Mouse (Mus musculus) liver, embryonic 12.5 days (tissue): ENCODE measurements at regions not wholly inside any gene's neighbourhood (a gene's known extent, or its start where the extent isn't known, plus 50 kb on each side); places are given as distances from the start of the nearest gene placed in this dataset.

Experiments
- ATAC-seq: fragments of 200-750 bp; cut with Nextera tagmentation; 2 replicates; pipeline ENCODE4 v1.8.0; 2017; ENCODE audit warnings: moderate number of reproducible peaks, mild to moderate bottlenecking, moderate library complexity
- H3K27ac ChIP-seq: fragments of 300-500 bp; sonication (generic); 2 replicates; pipeline ENCODE4 v1.5.1; 2016; ENCODE audit warnings: mild to moderate bottlenecking
- H3K27me3 ChIP-seq: fragments of 300-500 bp; sonication (generic); replicated peaks from 2 replicates; pipeline ENCODE4 v1.6.1; 2016; ENCODE audit warnings: mild to moderate bottlenecking, moderate library complexity
- H3K36me3 ChIP-seq: fragments of 300-500 bp; sonication (generic); 2 replicates; pipeline ENCODE4 v1.6.1; 2016; ENCODE audit warnings: mild to moderate bottlenecking, moderate library complexity
- H3K4me1 ChIP-seq: fragments of 300-500 bp; sonication (generic); 2 replicates; pipeline ENCODE4 v1.6.1; 2016
- H3K4me2 ChIP-seq: fragments of 300-500 bp; sonication (generic); 2 replicates; pipeline ENCODE4 v1.6.1; 2016; ENCODE audit warnings: mild to moderate bottlenecking, moderate library complexity
- H3K4me3 ChIP-seq: fragments of 300-500 bp; sonication (generic); 2 replicates; pipeline ENCODE4 v1.5.1; 2016; ENCODE audit warnings: mild to moderate bottlenecking, moderate library complexity
- H3K9ac ChIP-seq: fragments of 300-500 bp; sonication (generic); 2 replicates; pipeline ENCODE4 v1.6.1; 2016; ENCODE audit warnings: mild to moderate bottlenecking, moderate library complexity
- H3K9me3 ChIP-seq: fragments of 300-500 bp; sonication (generic); replicated peaks from 2 replicates; pipeline ENCODE4 v1.6.1; 2016; ENCODE audit warnings: mild to moderate bottlenecking, moderate library complexity
- WGBS: fragments of 180-500 bp; shearing (Covaris S2); methylation state at CpG from one replicate; pipeline ENCODE4 v1.1.7; 2016; ENCODE audit not compliant: insufficient replicate concordance; 5-methylcytosine and 5-hydroxymethylcytosine counted together

GRCm38 (mm10) chr6:140297969-140298554, 125.8 kb upstream of the Plekha5 start:
- 65% methylated on average over 14 of the region's 14 CpGs for WGBS
- H3K27ac ChIP-seq = no peak overlapping the region
- no peak for ATAC-seq

DNA sequence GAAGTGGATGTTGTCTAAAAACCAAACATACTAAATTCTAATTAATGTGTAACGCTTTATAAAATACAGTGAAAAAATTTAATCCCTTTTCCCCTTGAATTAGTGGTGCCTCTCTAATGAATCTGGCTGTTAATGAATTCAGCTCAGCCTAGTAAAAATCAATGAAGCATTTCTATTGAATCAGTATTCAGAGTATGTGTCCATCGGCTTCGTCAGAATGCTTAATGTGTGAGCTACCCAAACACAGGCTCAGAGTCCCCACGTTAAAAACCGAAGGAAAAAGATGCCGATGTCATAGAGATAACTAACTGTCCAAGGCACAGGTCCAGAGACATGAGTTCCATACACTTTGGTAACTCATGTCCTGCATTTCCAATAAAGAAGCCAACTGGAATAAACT, 126.3 kb upstream of the Plekha5 start:
- Histone ChIP-seq H3K4me1 (no peaks in the 10 kb centered on the region), H3K27me3 (no peaks in the 10 kb centered on the region), H3K9me3 (0 out of 2 replicates have a peak, but pooled peaks cover 5% of the 10 kb centered on the region), H3K4me2 (no peak overlapping the region), H3K27ac (no peak overlapping the region), H3K36me3 (no peaks in the 10 kb centered on the region), H3K9ac (no peak overlapping the region), H3K4me3 (no peak overlapping the region)
- 76% methylated on average over 6 of the region's 6 CpGs for WGBS
- no peak for ATAC-seq

More at GRCm38 (mm10) chr6:140297969-140298554, 125.8 kb upstream of the Plekha5 start:
- Histone ChIP-seq H3K4me2 (no peak overlapping the region), H3K4me1 (no peaks in the 10 kb centered on the region), H3K27me3 (no peaks in the 10 kb centered on the region), H3K4me3 (no peak overlapping the region), H3K9ac (no peak overlapping the region), H3K36me3 (no peaks in the 10 kb centered on the region), H3K9me3 (0 out of 2 replicates have a peak, but pooled peaks cover 5% of the 10 kb centered on the region)

GRCm38 (mm10) chr6:140290109-140290508, 133.7 kb upstream of the Plekha5 start:
- whole genome bisulfite sequencing = 50% methylated on average over 12 of the region's 13 CpGs
- Histone ChIP-seq H3K27ac (no peak overlapping the region), H3K36me3 (no peaks in the 10 kb centered on the region), H3K4me3 (no peak overlapping the region), H3K9me3 (no peaks in the 10 kb centered on the region), H3K27me3 (no peaks in the 10 kb centered on the region), H3K9ac (no peak overlapping the region), H3K4me2 (no peak overlapping the region), H3K4me1 (no peaks in the 10 kb centered on the region)
- no peak for ATAC-seq

- WGBS = 54% methylated on average over 8 of the region's 8 CpGs
Measured at GRCm38 (mm10) chr6:140288799-140289198, 135.1 kb upstream of the Plekha5 start.

DNA sequence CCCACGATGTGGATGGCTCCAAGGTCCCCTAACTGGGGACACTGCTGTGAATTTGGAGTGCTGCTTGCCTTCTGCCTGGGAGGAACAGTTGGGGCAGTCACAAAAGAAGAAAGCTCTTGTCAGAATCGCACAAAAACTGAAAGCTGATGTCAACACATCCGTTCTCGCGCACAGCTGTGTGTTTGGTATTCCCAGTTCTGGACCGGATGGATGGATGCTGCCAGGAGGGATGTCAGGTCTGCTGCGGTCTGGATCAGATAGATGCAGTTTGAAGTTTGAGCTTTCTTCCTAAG, 141.6 kb upstream of the Plekha5 start:
- 64% methylated on average over 7 of the region's 7 CpGs for WGBS
- no peak overlapping the region for H3K27ac ChIP-seq
- ATAC-seq = no peak

More at GRCm38 (mm10) chr6:140288799-140289198, 135.1 kb upstream of the Plekha5 start:
- no peak overlapping the region for H3K4me2 ChIP-seq
- H3K9me3 ChIP-seq = no peaks in the 10 kb centered on the region
- no peaks in the 10 kb centered on the region for H3K4me1 ChIP-seq
- H3K27me3 ChIP-seq = no peaks in the 10 kb centered on the region
- no peaks in the 10 kb centered on the region for H3K36me3 ChIP-seq
- H3K27ac ChIP-seq = no peak overlapping the region
- ATAC-seq = no peak
- no peak overlapping the region for H3K4me3 ChIP-seq
- H3K9ac ChIP-seq = no peak overlapping the region

GRCm38 (mm10) chr6:140281488-140282284, 142.2 kb upstream of the Plekha5 start:
- Histone ChIP-seq H3K36me3 (no peaks in the 10 kb centered on the region), H3K4me3 (no peak overlapping the region), H3K27me3 (no peaks in the 10 kb centered on the region), H3K9me3 (no peaks in the 10 kb centered on the region), H3K27ac (peak overlapping the region; percentile 50; the same call in 1 of the 2 replicates), H3K4me1 (0 out of 2 replicates have a peak, but pooled peaks cover 4% of the 10 kb centered on the region), H3K4me2 (no peak overlapping the region), H3K9ac (no peak overlapping the region)
- no peak for ATAC-seq
- WGBS = 58% methylated on average over 17 of the region's 17 CpGs

More for the DNA sequence above, 141.6 kb upstream of the Plekha5 start:
- no peak overlapping the region for H3K9ac ChIP-seq
- H3K4me3 ChIP-seq = no peak overlapping the region
- no peaks in the 10 kb centered on the region for H3K36me3 ChIP-seq
- 0 out of 2 replicates have a peak, but pooled peaks cover 4% of the 10 kb centered on the region for H3K4me1 ChIP-seq
- no peaks in the 10 kb centered on the region for H3K9me3 ChIP-seq
- no peak overlapping the region for H3K4me2 ChIP-seq
- no peaks in the 10 kb centered on the region for H3K27me3 ChIP-seq

DNA sequence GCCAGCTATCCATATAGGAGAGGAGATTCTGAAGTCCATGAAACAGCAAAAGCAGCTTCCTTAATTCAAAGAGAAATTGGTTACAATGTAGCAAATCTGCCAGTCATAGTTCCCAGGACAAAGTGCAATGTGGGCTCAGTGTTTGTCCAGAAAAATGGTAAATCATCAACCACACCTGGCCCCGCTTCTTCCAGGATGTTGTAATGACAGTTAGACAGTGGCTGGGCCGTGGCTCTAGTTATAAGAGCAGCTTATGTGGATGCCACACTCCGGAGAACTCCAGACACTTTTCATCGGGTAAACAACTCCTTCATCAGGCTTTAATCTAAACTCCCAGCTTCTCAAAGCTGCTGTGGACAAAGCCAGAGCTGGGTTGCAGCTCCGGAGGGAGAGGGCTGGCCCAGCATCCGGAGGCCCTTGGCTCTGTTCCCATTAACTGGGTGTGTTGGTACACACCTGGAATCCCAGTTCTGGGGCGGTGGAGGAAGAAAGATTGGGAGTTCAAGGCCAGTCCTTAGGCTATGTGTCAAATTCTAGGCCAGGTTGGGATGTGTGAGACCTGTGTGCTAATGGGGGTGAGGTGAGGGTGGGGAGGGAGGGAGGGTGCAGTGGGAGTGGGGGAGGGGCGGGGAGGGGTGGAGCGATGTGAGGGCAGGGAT, 142.9 kb upstream of the Plekha5 start:
- Histone ChIP-seq H3K27ac (peak overlapping the region; percentile 38), H3K4me3 (no peak overlapping the region), H3K36me3 (no peaks in the 10 kb centered on the region), H3K9ac (no peak overlapping the region), H3K9me3 (no peaks in the 10 kb centered on the region), H3K27me3 (no peaks in the 10 kb centered on the region), H3K4me1 (0 out of 2 replicates have a peak, but pooled peaks cover 4% of the 10 kb centered on the region), H3K4me2 (no peak overlapping the region)
- 45% methylated on average over 8 of the region's 9 CpGs for WGBS
- peak; percentile 77 for ATAC-seq

DNA sequence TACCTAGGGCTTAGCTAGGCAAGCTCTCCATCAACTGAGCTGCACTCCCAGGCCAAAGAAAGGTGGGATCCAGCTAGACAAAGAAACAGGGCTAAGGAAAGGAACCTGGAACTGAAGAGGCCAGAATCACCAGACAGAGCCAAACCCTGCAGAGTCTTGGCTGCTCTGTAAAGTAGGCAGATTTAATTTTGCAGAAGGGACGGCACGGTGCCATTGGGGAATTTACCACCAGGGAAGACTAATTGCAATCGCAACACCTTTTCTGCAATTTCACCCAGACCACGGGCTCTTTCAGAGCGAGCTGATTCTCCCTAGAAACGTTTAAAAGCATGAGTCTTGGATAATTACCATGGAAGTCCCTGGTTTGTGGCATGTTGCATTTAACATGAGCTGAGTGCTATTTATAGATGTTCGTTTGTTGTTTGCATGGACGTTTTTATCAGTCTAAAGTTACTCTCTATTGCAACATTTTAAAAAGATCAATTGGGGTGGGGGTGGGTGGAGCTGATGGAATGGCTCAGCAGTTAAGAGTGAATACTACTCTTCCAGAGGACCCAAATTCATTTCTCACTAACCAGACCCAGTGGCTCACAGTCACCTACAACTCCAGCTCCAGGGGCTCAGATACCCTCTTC, 144.0 kb upstream of the Plekha5 start:
- Histone ChIP-seq H3K27ac (no peak overlapping the region), H3K27me3 (no peaks in the 10 kb centered on the region), H3K9me3 (no peaks in the 10 kb centered on the region), H3K4me2 (no peak overlapping the region), H3K9ac (no peak overlapping the region), H3K4me1 (0 out of 2 replicates have a peak, but pooled peaks cover 4% of the 10 kb centered on the region), H3K36me3 (no peaks in the 10 kb centered on the region), H3K4me3 (no peak overlapping the region)
- 71% methylated on average over 8 of the region's 8 CpGs for WGBS
- no peak; the same call in 1 of the 2 replicates for ATAC-seq

DNA sequence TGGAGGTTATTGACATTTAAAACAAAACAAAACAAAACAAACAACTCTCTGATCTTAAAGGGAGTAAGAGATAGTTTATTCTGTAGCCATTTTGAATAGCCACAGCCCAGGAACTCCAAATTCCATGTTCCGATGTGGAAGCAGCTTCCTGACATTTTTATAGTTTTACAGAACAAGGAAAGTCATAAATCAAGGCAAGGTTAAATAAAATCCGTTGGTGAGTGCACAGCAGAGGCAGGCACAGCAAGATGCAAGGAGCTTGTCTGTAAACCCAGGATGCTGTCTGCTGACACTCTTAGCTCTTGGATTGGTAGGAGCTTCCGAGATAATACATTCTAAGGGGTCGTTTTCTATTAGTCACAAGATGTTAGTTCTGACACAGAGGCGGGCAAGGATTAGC, 145.1 kb upstream of the Plekha5 start:
- no peak overlapping the region for H3K4me3 ChIP-seq
- no peak overlapping the region for H3K4me2 ChIP-seq
- H3K27ac ChIP-seq = no peak overlapping the region
- no peaks in the 10 kb centered on the region for H3K27me3 ChIP-seq
- H3K9me3 ChIP-seq = no peaks in the 10 kb centered on the region
- 0 out of 2 replicates have a peak, but pooled peaks cover 4% of the 10 kb centered on the region for H3K4me1 ChIP-seq
- ATAC-seq = no peak
- H3K36me3 ChIP-seq = no peaks in the 10 kb centered on the region
- 46% methylated on average over 5 of the region's 5 CpGs for WGBS
- H3K9ac ChIP-seq = no peak overlapping the region

GRCm38 (mm10) chr6:140270592-140270991, 153.3 kb upstream of the Plekha5 start:
- WGBS = 81% methylated on average over 6 of the region's 6 CpGs
- no peaks in the 10 kb centered on the region for H3K27me3 ChIP-seq
- no peak overlapping the region for H3K4me3 ChIP-seq
- H3K27ac ChIP-seq = no peak overlapping the region
- no peaks in the 10 kb centered on the region for H3K9me3 ChIP-seq
- H3K4me1 ChIP-seq = no peaks in the 10 kb centered on the region
- no peak for ATAC-seq
- no peak overlapping the region for H3K4me2 ChIP-seq
- H3K9ac ChIP-seq = no peak overlapping the region
- H3K36me3 ChIP-seq = no peaks in the 10 kb centered on the region

GRCm38 (mm10) chr6:140268315-140269070, 155.4 kb upstream of the Plekha5 start:
- H3K27ac ChIP-seq = no peak overlapping the region
- WGBS = 29% methylated on average over 11 of the region's 11 CpGs
- no peaks in the 10 kb centered on the region for H3K9me3 ChIP-seq
- H3K4me3 ChIP-seq = no peak overlapping the region
- no peaks in the 10 kb centered on the region for H3K36me3 ChIP-seq
- H3K9ac ChIP-seq = no peak overlapping the region
- ATAC-seq = no peak
- no peaks in the 10 kb centered on the region for H3K4me1 ChIP-seq
- H3K27me3 ChIP-seq = no peaks in the 10 kb centered on the region
- H3K4me2 ChIP-seq = no peak overlapping the region
